Mouse (Mus musculus) C2C12 (cell line): ENCODE measurements around the gene Gm17402. TPM values are rescaled to one million over a fixed set of nuclear protein-coding genes. Genes with fewer than 3 reads are reported as not detected.

Experiments used
- H3K27me3 ChIP-seq: one replicate; pipeline ENCODE4 v1.6.1; 2011; ENCODE audit not compliant: control insufficient read depth, insufficient read depth, insufficient read length
- H3K36me3 ChIP-seq: one replicate; pipeline ENCODE4 v1.6.1; 2011; ENCODE audit not compliant: control insufficient read depth, insufficient read depth
- H3K4me3 ChIP-seq: one replicate; pipeline ENCODE4 v1.5.1; 2011; ENCODE audit warnings: mild to moderate bottlenecking, control low read depth; ENCODE audit not compliant: poor library complexity, insufficient read depth, severe bottlenecking
- H3K79me2 ChIP-seq: one replicate; pipeline ENCODE4 v1.6.1; 2011; ENCODE audit not compliant: control insufficient read depth, insufficient read depth
- H3K79me3 ChIP-seq: one replicate; pipeline ENCODE4 v1.6.1; 2011; ENCODE audit warnings: low read depth, control low read depth
- H3ac ChIP-seq: one replicate; pipeline ENCODE3; 2011; ENCODE audit warnings: low read depth; ENCODE audit not compliant: control insufficient read depth, insufficient read length
- CEBPB ChIP-seq: IDR thresholded peaks from one replicate; pipeline ENCODE4 v1.6.1; 2011; ENCODE audit warnings: low read depth, mild to moderate bottlenecking, control low read depth, moderate library complexity
- CTCF ChIP-seq: IDR thresholded peaks from one replicate; pipeline ENCODE4 v1.5.1; 2011; ENCODE audit not compliant: control insufficient read depth, insufficient read depth, insufficient read length
- FOSL1 ChIP-seq: IDR thresholded peaks from one replicate; pipeline ENCODE4 v1.8.0; 2011; ENCODE audit warnings: mild to moderate bottlenecking, low read length; ENCODE audit not compliant: poor library complexity, insufficient read depth, severe bottlenecking
- MAX ChIP-seq: IDR thresholded peaks from one replicate; pipeline ENCODE4 v1.6.1; 2011; ENCODE audit warnings: mild to moderate bottlenecking, control low read depth
- MYOD1 ChIP-seq: IDR thresholded peaks from one replicate; pipeline ENCODE4 v1.6.1; 2011; ENCODE audit warnings: low read depth; ENCODE audit not compliant: control insufficient read depth, insufficient read length
- MYOG ChIP-seq: IDR thresholded peaks from one replicate; pipeline ENCODE4 v1.6.1; 2011; ENCODE audit not compliant: control insufficient read depth, insufficient read length; ENCODE audit errors: extremely low read depth
- USF1 ChIP-seq: IDR thresholded peaks from one replicate; pipeline ENCODE4 v1.6.1; 2011; ENCODE audit warnings: low read depth, mild to moderate bottlenecking, control low read depth, moderate library complexity
- polyA plus RNA-seq: library from polyadenylated mRNA; unstranded; fragments of >200 nt; fragmentation: generic; extraction: Trizol; gene quantifications from one replicate; pipeline ENCODE4 v1.2.1, GENCODE M21; 2012; ENCODE audit warnings: missing spikeins

Gm17402 gene
- polyA plus RNA-seq, 1 experiment, result not detected

DNA sequence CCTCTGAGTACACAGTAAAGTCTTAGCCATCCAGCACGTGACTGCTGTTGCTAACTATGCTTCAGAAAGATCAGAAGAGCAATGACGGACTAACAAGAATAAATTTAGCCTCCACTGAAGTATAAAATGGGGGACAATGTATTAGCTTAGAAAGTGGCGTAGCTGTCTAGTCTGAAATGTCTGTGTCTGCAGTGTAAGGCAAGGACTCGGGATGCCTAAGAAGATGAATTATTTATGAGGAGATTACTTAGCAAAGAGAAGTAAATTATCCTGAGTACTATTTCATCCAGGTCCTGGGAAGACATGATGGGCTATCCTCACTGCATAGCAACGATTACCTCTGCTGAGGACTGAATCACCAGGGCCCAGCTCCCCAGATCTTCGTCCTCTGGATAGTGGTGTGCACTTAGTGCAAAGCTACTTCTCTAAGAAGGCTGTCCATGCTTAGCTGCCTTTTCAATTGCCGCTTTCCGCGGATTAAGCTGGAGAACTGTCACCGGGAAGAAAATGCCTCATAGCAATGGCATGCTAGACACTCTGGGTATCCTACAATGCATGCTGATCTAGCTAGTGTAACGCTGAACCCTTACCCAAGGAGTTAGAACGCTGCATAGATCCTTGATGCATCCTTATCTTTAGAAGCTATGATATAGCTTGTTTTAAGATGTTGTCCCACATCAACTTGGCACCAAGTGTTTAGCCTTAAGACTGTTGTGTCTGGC, 23.4 kb downstream of the Gm17402 start:
- H3K79me3 ChIP-seq, result no peaks in the 10 kb centered on the region
- no peak overlapping the region for H3ac ChIP-seq
- no peaks in the 10 kb centered on the region for H3K27me3 ChIP-seq
- no peak overlapping the region for H3K4me3 ChIP-seq
- no peak for TF ChIP-seq CTCF
- no peak for TF ChIP-seq MYOD1
- TF ChIP-seq MAX, result no peak
- no peak for TF ChIP-seq USF1
- no peak for TF ChIP-seq CEBPB
- no peaks in the 10 kb centered on the region for H3K79me2 ChIP-seq
- no peaks in the 10 kb centered on the region for H3K36me3 ChIP-seq

DNA sequence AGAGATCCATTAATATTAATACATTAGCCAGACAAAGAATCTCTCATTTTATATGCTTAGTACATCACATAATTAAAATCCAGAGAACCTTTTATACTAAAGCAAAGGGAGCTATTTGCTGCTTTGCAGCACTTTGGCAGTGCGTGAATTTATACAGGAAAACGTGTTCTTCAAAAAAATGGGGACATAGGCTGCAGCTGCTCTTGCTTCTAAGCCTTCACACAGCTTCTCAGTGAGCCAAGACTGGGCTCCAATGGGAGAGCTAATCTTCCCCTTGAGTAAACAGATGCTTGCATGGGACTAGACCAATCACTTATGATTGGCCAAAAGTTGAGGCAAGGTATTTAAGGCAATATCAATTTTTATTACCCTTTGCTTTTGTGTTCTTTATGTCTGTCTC, 28.3 kb downstream of the Gm17402 start:
- no peaks in the 10 kb centered on the region for H3K79me3 ChIP-seq
- H3ac ChIP-seq, result no peak overlapping the region

DNA sequence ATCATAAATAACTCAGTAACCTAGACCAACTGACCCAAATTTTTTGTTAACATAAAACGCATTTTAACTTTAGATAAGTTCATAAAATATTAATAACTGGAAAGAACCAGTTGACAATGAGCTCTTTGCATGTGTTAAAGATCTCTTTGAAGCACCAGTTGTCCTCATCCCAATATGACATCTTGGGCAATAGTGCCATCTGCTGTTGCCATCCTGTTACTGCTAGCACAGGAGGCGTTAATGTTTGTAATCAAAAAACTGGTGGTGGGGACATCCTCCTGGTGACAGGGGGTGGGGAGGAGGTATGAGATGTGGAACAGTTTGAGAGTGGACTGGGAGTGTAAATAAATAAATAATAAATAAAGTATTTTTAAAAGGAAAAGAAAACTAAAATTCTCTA, 30.4 kb downstream of the Gm17402 start:
- Histone ChIP-seq H3ac (no peak overlapping the region), H3K79me3 (no peaks in the 10 kb centered on the region), H3K79me2 (no peaks in the 10 kb centered on the region), H3K36me3 (no peaks in the 10 kb centered on the region), H3K4me3 (no peak overlapping the region), H3K27me3 (no peaks in the 10 kb centered on the region)
- no peak for TF ChIP-seq MAX

More for the DNA sequence above, 28.3 kb downstream of the Gm17402 start:
- Histone ChIP-seq H3K27me3 (no peaks in the 10 kb centered on the region), H3K79me2 (no peaks in the 10 kb centered on the region), H3K4me3 (no peak overlapping the region), H3K36me3 (no peaks in the 10 kb centered on the region)
- TF ChIP-seq CEBPB (no peak), USF1 (no peak), MYOG (no peak), MYOD1 (no peak), MAX (no peak), FOSL1 (no peak), CTCF (no peak)

DNA sequence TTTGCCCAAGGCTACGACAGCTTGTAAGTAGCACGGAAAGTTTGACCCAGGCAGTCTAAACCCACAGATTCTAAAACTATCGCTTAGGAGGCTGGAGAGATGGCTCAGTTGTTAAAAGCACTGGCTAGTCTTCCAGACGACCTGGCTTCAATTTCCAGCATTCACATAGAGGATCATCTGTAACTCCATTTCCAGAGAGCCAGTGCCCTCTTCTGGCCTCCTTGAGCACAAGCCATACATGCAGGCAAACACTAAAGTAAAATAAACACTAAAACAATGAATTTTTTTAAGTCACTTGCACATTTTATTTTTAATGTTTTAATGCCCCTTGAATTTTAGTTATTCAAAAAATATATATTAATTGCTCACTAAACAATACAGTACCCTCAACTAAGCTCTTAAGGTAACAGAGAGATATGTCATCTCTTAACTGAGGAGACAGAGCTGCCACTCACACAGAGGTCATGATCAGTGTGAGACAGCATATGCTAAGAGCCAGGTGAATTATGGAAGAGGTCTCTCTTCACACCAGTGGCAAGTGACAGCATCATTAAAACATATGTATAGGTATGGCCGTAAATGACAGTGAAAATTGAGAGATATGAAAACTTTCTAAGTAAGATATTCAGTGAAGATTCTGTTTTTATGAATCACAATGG, 31.8 kb downstream of the Gm17402 start:
- no peak overlapping the region for H3K4me3 ChIP-seq
- H3ac ChIP-seq, result no peak overlapping the region
- no peaks in the 10 kb centered on the region for H3K36me3 ChIP-seq
- no peaks in the 10 kb centered on the region for H3K79me3 ChIP-seq
- TF ChIP-seq CEBPB, result no peak
- no peak for TF ChIP-seq MYOD1
- no peak for TF ChIP-seq MAX
- TF ChIP-seq FOSL1, result no peak
- no peak for TF ChIP-seq MYOG
- TF ChIP-seq CTCF, result no peak
- no peak for TF ChIP-seq USF1
- H3K27me3 ChIP-seq, result no peaks in the 10 kb centered on the region
- no peaks in the 10 kb centered on the region for H3K79me2 ChIP-seq

DNA sequence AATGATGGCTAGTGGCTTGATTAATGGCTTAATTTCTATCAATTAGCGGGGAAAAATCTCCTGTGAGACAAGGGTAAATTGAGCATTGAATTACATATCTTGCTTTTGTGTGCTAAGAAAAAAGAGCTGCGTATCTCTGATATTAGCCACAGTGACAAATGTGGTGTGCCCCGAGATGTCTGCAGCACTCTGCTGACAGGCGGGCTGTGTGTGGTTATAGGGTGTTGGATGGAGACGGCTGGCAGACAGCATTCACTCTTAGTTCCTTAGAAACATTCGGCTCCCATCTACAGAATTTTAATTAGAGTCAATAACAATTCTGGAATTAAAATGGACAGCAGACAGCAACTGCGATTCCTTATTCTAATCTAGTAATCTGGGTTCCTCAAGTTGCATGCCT, 34.0 kb downstream of the Gm17402 start:
- Histone ChIP-seq H3ac (no peak overlapping the region), H3K79me2 (no peaks in the 10 kb centered on the region), H3K27me3 (no peaks in the 10 kb centered on the region), H3K36me3 (no peaks in the 10 kb centered on the region), H3K4me3 (no peak overlapping the region), H3K79me3 (no peaks in the 10 kb centered on the region)
- TF ChIP-seq MYOD1, result no peak
- no peak for TF ChIP-seq CEBPB
- TF ChIP-seq CTCF, result no peak
- no peak for TF ChIP-seq USF1
- TF ChIP-seq FOSL1, result no peak
- TF ChIP-seq MYOG, result no peak
- TF ChIP-seq MAX, result no peak

DNA sequence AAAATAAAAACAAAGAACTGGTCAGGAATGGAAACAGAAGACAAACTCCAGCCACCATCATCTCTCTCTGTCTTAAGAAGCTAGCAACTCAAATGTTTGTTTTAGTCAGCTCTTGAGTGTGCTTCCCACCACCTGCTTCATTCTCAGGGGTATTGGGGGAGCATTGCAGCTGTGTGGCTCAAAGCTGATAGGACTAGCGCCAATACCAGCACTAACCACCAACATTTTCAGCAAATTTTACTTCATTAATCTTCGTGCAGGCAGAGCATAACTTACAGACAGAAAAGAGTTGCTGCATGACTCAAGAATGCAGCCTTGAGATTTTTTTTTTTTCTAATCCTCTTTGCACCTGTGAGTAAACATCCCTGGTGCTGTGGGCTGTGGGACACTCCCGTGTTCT, 35.4 kb downstream of the Gm17402 start:
- H3ac ChIP-seq, result no peak overlapping the region
- no peak overlapping the region for H3K4me3 ChIP-seq
- H3K79me3 ChIP-seq, result no peaks in the 10 kb centered on the region
- no peaks in the 10 kb centered on the region for H3K79me2 ChIP-seq
- TF ChIP-seq FOSL1 (no peak), MYOD1 (no peak), MYOG (no peak), USF1 (no peak), MAX (no peak), CTCF (no peak), CEBPB (no peak)
- H3K36me3 ChIP-seq, result no peaks in the 10 kb centered on the region
- no peaks in the 10 kb centered on the region for H3K27me3 ChIP-seq
